Mouse (Mus musculus): ENCODE results near the gene Nxnl2. TPM values are rescaled to one million over a fixed set of nuclear protein-coding genes. Genes with fewer than 3 reads are reported as not detected.

Nxnl2 gene
- polyA plus RNA-seq, 1 experiment from 2014 or later: 1.1 TPM

GRCm38 (mm10) chr13:51136996-51137701, 33.7 kb upstream of the Nxnl2 start:
- ATAC-seq (no peak), DNase-seq (ENCODE audit: low spot score) (no peak)
- Histone ChIP-seq H3K27me3 (replicated peaks; ENCODE audit: control insufficient read depth, insufficient read depth, low read length) (no peaks in the 10 kb centered on the region), H3K4me2 (ENCODE audit: low read length) (no peak overlapping the region), H3K36me3 (ENCODE audit: control insufficient read depth, insufficient read depth, low read length) (peaks cover 45% of the 10 kb centered on the region), H3K9me3 (replicated peaks; ENCODE audit: control insufficient read depth, low read length) (no peaks in the 10 kb centered on the region), H3K4me1 (ENCODE audit: control insufficient read depth, insufficient read depth, low read length) (no peaks in the 10 kb centered on the region), H3K27ac (ENCODE audit: low read depth, low read length) (no peak overlapping the region), H3K9ac (ENCODE audit: low read length) (no peak overlapping the region), H3K4me3 (ENCODE audit: low read depth, low read length) (no peak overlapping the region)
- WGBS: 75% methylated on average over 2 of the region's 2 CpGs

DNA sequence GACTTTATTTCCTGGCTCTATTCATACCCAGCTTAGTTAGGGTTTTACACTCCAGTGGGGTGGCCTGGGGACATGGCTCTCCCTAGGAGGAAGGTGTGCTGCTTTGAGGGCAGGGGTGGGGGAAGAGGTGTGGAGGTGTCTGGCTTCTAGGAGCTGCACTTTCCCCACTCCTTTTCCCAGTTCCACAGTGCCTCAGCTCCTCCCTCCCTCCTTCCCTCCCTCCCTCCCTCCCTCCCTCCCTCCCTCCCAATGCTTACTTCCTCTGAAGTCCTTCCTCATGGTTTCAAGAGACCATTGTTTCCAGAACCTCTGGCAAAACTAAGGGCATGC, 33.2 kb upstream of the Nxnl2 start:
- no peaks in the 10 kb centered on the region for H3K4me1 ChIP-seq (ENCODE audit: control insufficient read depth, insufficient read depth, low read length)
- H3K9ac ChIP-seq (ENCODE audit: low read length): no peak overlapping the region
- ATAC-seq: no peak
- H3K4me3 ChIP-seq (ENCODE audit: low read depth, low read length): no peak overlapping the region
- H3K36me3 ChIP-seq (ENCODE audit: control insufficient read depth, insufficient read depth, low read length): peaks cover 50% of the 10 kb centered on the region
- DNase-seq (ENCODE audit: low spot score): no peak
- H3K27me3 ChIP-seq (replicated peaks; ENCODE audit: control insufficient read depth, insufficient read depth, low read length): no peaks in the 10 kb centered on the region
- no peak overlapping the region for H3K4me2 ChIP-seq (ENCODE audit: low read length)
- H3K9me3 ChIP-seq (replicated peaks; ENCODE audit: control insufficient read depth, low read length): no peaks in the 10 kb centered on the region
- H3K27ac ChIP-seq (ENCODE audit: low read depth, low read length): no peak overlapping the region

DNA sequence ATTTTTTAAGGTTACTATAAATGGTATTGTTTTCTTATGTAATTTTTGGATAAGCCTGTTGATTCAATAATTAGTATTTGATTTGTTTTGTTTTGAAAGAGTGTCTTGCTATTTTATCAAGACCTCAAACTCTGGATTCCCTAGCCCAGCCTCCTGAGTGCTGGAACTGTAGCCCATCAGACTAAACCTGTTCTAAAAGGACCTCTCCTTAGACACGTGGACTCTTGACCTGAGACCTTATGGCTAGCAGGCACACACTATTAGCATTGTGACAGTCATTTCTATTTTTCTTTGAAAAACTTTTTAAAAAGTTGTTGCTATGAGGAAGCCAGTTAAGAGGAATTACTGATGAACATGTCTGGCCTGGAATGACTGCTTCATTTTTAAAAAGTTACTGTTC, 23.7 kb upstream of the Nxnl2 start:
- H3K36me3 ChIP-seq (ENCODE audit: control insufficient read depth, insufficient read depth, low read length): peaks cover 47% of the 10 kb centered on the region
- ATAC-seq (no peak), DNase-seq (ENCODE audit: low spot score) (no peak)

DNA sequence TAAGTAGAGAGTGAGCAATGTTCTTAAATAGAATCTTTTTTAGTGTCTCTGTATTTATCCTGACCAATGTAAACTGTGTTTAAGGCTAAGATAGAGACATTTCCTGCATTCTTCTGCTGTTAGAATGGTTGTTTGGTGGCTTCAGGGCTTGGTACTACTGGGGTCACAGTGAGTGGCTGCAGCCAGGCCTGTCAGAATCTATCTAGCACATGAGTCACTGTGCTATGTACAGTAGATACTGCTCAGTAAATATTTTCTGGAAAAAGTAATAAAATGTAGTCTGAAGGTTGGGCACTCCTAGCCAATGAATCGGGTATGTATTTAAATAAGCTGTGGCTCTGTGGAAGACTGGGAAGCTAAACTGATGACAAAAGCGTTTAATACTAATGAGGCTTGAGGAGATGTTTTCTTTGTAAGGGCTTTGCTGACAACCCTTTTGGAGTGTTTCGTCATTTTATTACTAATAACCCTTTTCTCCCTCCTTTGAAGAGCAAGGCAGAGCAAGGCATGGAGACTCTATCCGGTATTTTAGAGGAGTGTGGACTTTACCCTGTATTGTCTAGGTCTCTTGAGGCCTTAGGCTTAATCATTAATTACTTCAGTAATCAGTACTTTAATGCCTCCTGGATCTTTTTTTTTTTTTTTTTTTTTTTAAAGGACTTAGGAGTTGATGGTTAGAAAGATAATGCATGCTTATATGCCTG, 17.7 kb upstream of the Nxnl2 start:
- Histone ChIP-seq H3K36me3 (ENCODE audit: control insufficient read depth, insufficient read depth, low read length) (peaks cover 49% of the 10 kb centered on the region), H3K4me2 (ENCODE audit: low read length) (no peak overlapping the region), H3K9ac (ENCODE audit: low read length) (no peak overlapping the region), H3K9me3 (replicated peaks; ENCODE audit: control insufficient read depth, low read length) (no peaks in the 10 kb centered on the region), H3K27ac (ENCODE audit: low read depth, low read length) (no peak overlapping the region), H3K4me3 (ENCODE audit: low read depth, low read length) (no peak overlapping the region), H3K4me1 (ENCODE audit: control insufficient read depth, insufficient read depth, low read length) (no peaks in the 10 kb centered on the region), H3K27me3 (replicated peaks; ENCODE audit: control insufficient read depth, insufficient read depth, low read length) (no peaks in the 10 kb centered on the region)
- WGBS: 75% methylated on average over 4 of the region's 4 CpGs
- no peak for DNase-seq (ENCODE audit: low spot score)
- no peak for ATAC-seq

More for the DNA sequence above, 23.7 kb upstream of the Nxnl2 start:
- no peak overlapping the region for H3K9ac ChIP-seq (ENCODE audit: low read length)
- no peaks in the 10 kb centered on the region for H3K9me3 ChIP-seq (replicated peaks; ENCODE audit: control insufficient read depth, low read length)
- H3K27me3 ChIP-seq (replicated peaks; ENCODE audit: control insufficient read depth, insufficient read depth, low read length): no peaks in the 10 kb centered on the region
- WGBS: 75% methylated on average over 1 of the region's 1 CpGs
- H3K27ac ChIP-seq (ENCODE audit: low read depth, low read length): no peak overlapping the region
- no peak overlapping the region for H3K4me3 ChIP-seq (ENCODE audit: low read depth, low read length)
- H3K4me2 ChIP-seq (ENCODE audit: low read length): no peak overlapping the region
- no peaks in the 10 kb centered on the region for H3K4me1 ChIP-seq (ENCODE audit: control insufficient read depth, insufficient read depth, low read length)

GRCm38 (mm10) chr13:51153670-51154030, 17.2 kb upstream of the Nxnl2 start:
- no peaks in the 10 kb centered on the region for H3K27me3 ChIP-seq (replicated peaks; ENCODE audit: control insufficient read depth, insufficient read depth, low read length)
- no peaks in the 10 kb centered on the region for H3K9me3 ChIP-seq (replicated peaks; ENCODE audit: control insufficient read depth, low read length)
- no peak overlapping the region for H3K9ac ChIP-seq (ENCODE audit: low read length)
- ATAC-seq (no peak), DNase-seq (ENCODE audit: low spot score) (no peak)
- WGBS: 96% methylated on average over 4 of the region's 4 CpGs
- H3K4me2 ChIP-seq (ENCODE audit: low read length): no peak overlapping the region
- H3K36me3 ChIP-seq (ENCODE audit: control insufficient read depth, insufficient read depth, low read length): peaks cover 50% of the 10 kb centered on the region
- H3K27ac ChIP-seq (ENCODE audit: low read depth, low read length): no peak overlapping the region
- H3K4me3 ChIP-seq (ENCODE audit: low read depth, low read length): no peak overlapping the region
- H3K4me1 ChIP-seq (ENCODE audit: control insufficient read depth, insufficient read depth, low read length): no peaks in the 10 kb centered on the region

GRCm38 (mm10) chr13:51155178-51156013, 15.4 kb upstream of the Nxnl2 start:
- H3K27me3 ChIP-seq (replicated peaks; ENCODE audit: control insufficient read depth, insufficient read depth, low read length): no peaks in the 10 kb centered on the region
- 93% methylated on average over 15 of the region's 15 CpGs for WGBS
- H3K9me3 ChIP-seq (replicated peaks; ENCODE audit: control insufficient read depth, low read length): no peaks in the 10 kb centered on the region
- peaks cover 45% of the 10 kb centered on the region for H3K36me3 ChIP-seq (ENCODE audit: control insufficient read depth, insufficient read depth, low read length)
- no peaks in the 10 kb centered on the region for H3K4me1 ChIP-seq (ENCODE audit: control insufficient read depth, insufficient read depth, low read length)
- no peak overlapping the region for H3K27ac ChIP-seq (ENCODE audit: low read depth, low read length)
- no peak overlapping the region for H3K9ac ChIP-seq (ENCODE audit: low read length)
- ATAC-seq: no peak
- no peak overlapping the region for H3K4me2 ChIP-seq (ENCODE audit: low read length)
- DNase-seq (ENCODE audit: low spot score): no peak
- H3K4me3 ChIP-seq (ENCODE audit: low read depth, low read length): no peak overlapping the region

GRCm38 (mm10) chr13:51156014-51156386, 14.8 kb upstream of the Nxnl2 start:
- H3K9me3 ChIP-seq (replicated peaks; ENCODE audit: control insufficient read depth, low read length): no peaks in the 10 kb centered on the region
- H3K4me3 ChIP-seq (ENCODE audit: low read depth, low read length): no peak overlapping the region
- H3K4me1 ChIP-seq (ENCODE audit: control insufficient read depth, insufficient read depth, low read length): no peaks in the 10 kb centered on the region
- no peaks in the 10 kb centered on the region for H3K27me3 ChIP-seq (replicated peaks; ENCODE audit: control insufficient read depth, insufficient read depth, low read length)
- no peak overlapping the region for H3K27ac ChIP-seq (ENCODE audit: low read depth, low read length)
- no peak overlapping the region for H3K9ac ChIP-seq (ENCODE audit: low read length)
- no peak for ATAC-seq
- peaks cover 43% of the 10 kb centered on the region for H3K36me3 ChIP-seq (ENCODE audit: control insufficient read depth, insufficient read depth, low read length)
- 98% methylated on average over 6 of the region's 6 CpGs for WGBS
- no peak overlapping the region for H3K4me2 ChIP-seq (ENCODE audit: low read length)
- DNase-seq (ENCODE audit: low spot score): no peak

GRCm38 (mm10) chr13:51157291-51157690, 13.5 kb upstream of the Nxnl2 start:
- WGBS: 91% methylated on average over 3 of the region's 3 CpGs
- no peak overlapping the region for H3K4me2 ChIP-seq (ENCODE audit: low read length)
- no peak overlapping the region for H3K27ac ChIP-seq (ENCODE audit: low read depth, low read length)
- no peaks in the 10 kb centered on the region for H3K9me3 ChIP-seq (replicated peaks; ENCODE audit: control insufficient read depth, low read length)
- H3K4me3 ChIP-seq (ENCODE audit: low read depth, low read length): no peak overlapping the region
- H3K9ac ChIP-seq (ENCODE audit: low read length): no peak overlapping the region
- H3K4me1 ChIP-seq (ENCODE audit: control insufficient read depth, insufficient read depth, low read length): no peaks in the 10 kb centered on the region
- DNase-seq (ENCODE audit: low spot score): no peak
- H3K27me3 ChIP-seq (replicated peaks; ENCODE audit: control insufficient read depth, insufficient read depth, low read length): no peaks in the 10 kb centered on the region
- peaks cover 43% of the 10 kb centered on the region for H3K36me3 ChIP-seq (ENCODE audit: control insufficient read depth, insufficient read depth, low read length)
- no peak for ATAC-seq

DNA sequence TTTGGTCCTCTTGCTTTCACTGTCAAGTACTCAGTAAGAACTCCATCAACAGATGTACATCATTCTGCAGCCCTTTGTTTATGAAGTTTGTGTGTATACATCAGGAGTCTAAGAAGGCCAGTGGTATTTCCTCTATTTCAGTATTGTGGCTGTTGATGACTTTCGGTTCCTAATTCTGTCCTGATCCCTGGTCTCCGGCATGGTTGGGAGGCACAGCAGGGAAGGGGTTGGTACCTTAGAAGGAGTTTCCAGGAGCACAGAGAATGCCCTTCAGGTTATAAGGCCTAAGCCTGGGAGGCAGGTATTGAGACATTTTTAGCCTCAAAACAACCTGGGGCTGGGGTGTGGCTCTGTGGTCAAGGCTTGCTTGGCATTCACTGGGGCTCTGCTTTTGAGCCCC, 9.2 kb upstream of the Nxnl2 start:
- 86% methylated on average over 2 of the region's 2 CpGs for WGBS
- Histone ChIP-seq H3K4me3 (ENCODE audit: low read depth, low read length) (no peak overlapping the region), H3K27me3 (replicated peaks; ENCODE audit: control insufficient read depth, insufficient read depth, low read length) (no peaks in the 10 kb centered on the region), H3K27ac (ENCODE audit: low read depth, low read length) (no peak overlapping the region), H3K36me3 (ENCODE audit: control insufficient read depth, insufficient read depth, low read length) (peaks cover 6% of the 10 kb centered on the region), H3K9ac (ENCODE audit: low read length) (no peak overlapping the region), H3K9me3 (replicated peaks; ENCODE audit: control insufficient read depth, low read length) (no peaks in the 10 kb centered on the region), H3K4me2 (ENCODE audit: low read length) (no peak overlapping the region), H3K4me1 (ENCODE audit: control insufficient read depth, insufficient read depth, low read length) (no peaks in the 10 kb centered on the region)
- ATAC-seq (no peak), DNase-seq (ENCODE audit: low spot score) (no peak)

All from forebrain, embryonic 14.5 days (tissue).